Mouse (Mus musculus) midbrain, embryonic 16.5 days (tissue): ENCODE measurements around the gene Timp2. TPM values are rescaled to one million over a fixed set of nuclear protein-coding genes. Genes with fewer than 3 reads are reported as not detected.

Experiments used
- ATAC-seq: fragments of 200-750 bp; cut with Nextera tagmentation; 2 replicates; pipeline ENCODE4 v1.8.0; 2017; ENCODE audit warnings: moderate TSS enrichment
- H3K27ac ChIP-seq: fragments of 300-500 bp; sonication (generic); 2 replicates; pipeline ENCODE4 v1.5.1; 2014; ENCODE audit warnings: mild to moderate bottlenecking, low read length, mixed read lengths
- H3K27me3 ChIP-seq: fragments of 300-500 bp; sonication (generic); 2 replicates; pipeline ENCODE4 v1.6.1; 2014; ENCODE audit warnings: low read depth, low read length, mixed read lengths; ENCODE audit not compliant: control insufficient read depth, insufficient read depth
- H3K36me3 ChIP-seq: fragments of 300-500 bp; sonication (generic); 2 replicates; pipeline ENCODE4 v1.6.1; 2014; ENCODE audit warnings: mild to moderate bottlenecking, low read length, moderate library complexity, mixed read lengths; ENCODE audit not compliant: control insufficient read depth, insufficient read depth
- H3K4me1 ChIP-seq: fragments of 300-500 bp; sonication (generic); 2 replicates; pipeline ENCODE4 v1.6.1; 2014; ENCODE audit warnings: mild to moderate bottlenecking, low read length, mixed read lengths; ENCODE audit not compliant: control insufficient read depth, insufficient read depth
- H3K4me2 ChIP-seq: fragments of 300-500 bp; sonication (generic); 2 replicates; pipeline ENCODE4 v1.6.1; 2014; ENCODE audit warnings: mild to moderate bottlenecking, low read length, mixed read lengths
- H3K4me3 ChIP-seq: fragments of 300-500 bp; sonication (generic); 2 replicates; pipeline ENCODE4 v1.5.1; 2014; ENCODE audit warnings: low read depth, mild to moderate bottlenecking, low read length, moderate library complexity, mixed read lengths
- H3K9ac ChIP-seq: fragments of 300-500 bp; sonication (generic); 2 replicates; pipeline ENCODE4 v1.6.1; 2014; ENCODE audit warnings: low read depth, low read length, mixed read lengths
- H3K9me3 ChIP-seq: fragments of 300-500 bp; sonication (generic); replicated peaks from 2 replicates; pipeline ENCODE4 v1.6.1; 2014; ENCODE audit warnings: mild to moderate bottlenecking, low read length, mixed read lengths; ENCODE audit not compliant: control insufficient read depth, poor library complexity, severe bottlenecking
- WGBS: fragments of 180-500 bp; shearing (Covaris S2); extraction: QIAGEN DNeasy Blood & Tissue Kit; methylation state at CpG from one replicate; pipeline ENCODE4 v1.1.7; 2014; 5-methylcytosine and 5-hydroxymethylcytosine counted together
- polyA plus RNA-seq: library from polyadenylated mRNA; unstranded; fragments of >200 nt; fragmentation: Nextera tagmentation; extraction: Ambion mirVana; gene quantifications from 2 replicates; pipeline ENCODE4 v1.2.1, GENCODE M21; 2015

Gene Timp2
- polyA plus RNA-seq, 1 experiment from 2014 or later, result 98.8 TPM

GRCm38 (mm10) chr11:118263146-118263545, 92.4 kb downstream of the Timp2 start:
- Histone ChIP-seq H3K27ac (no peak overlapping the region), H3K27me3 (no peaks in the 10 kb centered on the region), H3K4me1 (no peaks in the 10 kb centered on the region), H3K9ac (no peak overlapping the region), H3K4me3 (no peak overlapping the region), H3K36me3 (peaks cover 71% of the 10 kb centered on the region), H3K9me3 (no peaks in the 10 kb centered on the region), H3K4me2 (no peak overlapping the region)
- ATAC-seq, result no peak
- WGBS, result 78% methylated on average over 5 of the region's 5 CpGs

- ATAC-seq, result no peak
- no peaks in the 10 kb centered on the region for H3K27me3 ChIP-seq
- no peak overlapping the region for H3K9ac ChIP-seq
- H3K4me3 ChIP-seq, result no peak overlapping the region
- H3K4me2 ChIP-seq, result no peak overlapping the region
- 93% methylated on average over 8 of the region's 8 CpGs for WGBS
- H3K36me3 ChIP-seq, result peaks cover 60% of the 10 kb centered on the region
- no peak overlapping the region for H3K27ac ChIP-seq
- no peaks in the 10 kb centered on the region for H3K4me1 ChIP-seq
- H3K9me3 ChIP-seq, result no peaks in the 10 kb centered on the region
Observed at GRCm38 (mm10) chr11:118260081-118260480, 95.5 kb downstream of the Timp2 start.

GRCm38 (mm10) chr11:118259580-118259979, 96.0 kb downstream of the Timp2 start:
- Histone ChIP-seq H3K4me2 (no peak overlapping the region), H3K27ac (no peak overlapping the region), H3K4me1 (0 out of 2 replicates have a peak, but pooled peaks cover 1% of the 10 kb centered on the region), H3K27me3 (no peaks in the 10 kb centered on the region), H3K9me3 (no peaks in the 10 kb centered on the region), H3K4me3 (no peak overlapping the region), H3K36me3 (peaks cover 56% of the 10 kb centered on the region), H3K9ac (no peak overlapping the region)
- no peak for ATAC-seq
- 94% methylated on average over 8 of the region's 8 CpGs for WGBS

GRCm38 (mm10) chr11:118256371-118256770, 99.2 kb downstream of the Timp2 start:
- Histone ChIP-seq H3K9me3 (no peaks in the 10 kb centered on the region), H3K4me3 (no peak overlapping the region), H3K4me1 (0 out of 2 replicates have a peak, but pooled peaks cover 4% of the 10 kb centered on the region), H3K9ac (no peak overlapping the region), H3K4me2 (no peak overlapping the region), H3K27ac (no peak overlapping the region), H3K27me3 (no peaks in the 10 kb centered on the region), H3K36me3 (peaks cover 35% of the 10 kb centered on the region)
- 90% methylated on average over 7 of the region's 7 CpGs for WGBS
- no peak for ATAC-seq

- Histone ChIP-seq H3K9me3 (no peaks in the 10 kb centered on the region), H3K4me2 (no peak overlapping the region), H3K4me1 (0 out of 2 replicates have a peak, but pooled peaks cover 4% of the 10 kb centered on the region), H3K36me3 (peaks cover 19% of the 10 kb centered on the region), H3K4me3 (no peak overlapping the region), H3K9ac (no peak overlapping the region), H3K27ac (peak overlapping the region; percentile 67), H3K27me3 (no peaks in the 10 kb centered on the region)
- 36% methylated on average over 15 of the region's 15 CpGs for WGBS
- ATAC-seq, result no peak
Observed at GRCm38 (mm10) chr11:118254159-118254951, 101.2 kb downstream of the Timp2 start.

GRCm38 (mm10) chr11:118253447-118254158, 101.9 kb downstream of the Timp2 start:
- no peak overlapping the region for H3K4me2 ChIP-seq
- no peak overlapping the region for H3K4me3 ChIP-seq
- 0 out of 2 replicates have a peak, but pooled peaks cover 4% of the 10 kb centered on the region for H3K4me1 ChIP-seq
- peak overlapping the region; percentile 67 for H3K27ac ChIP-seq
- H3K27me3 ChIP-seq, result no peaks in the 10 kb centered on the region
- H3K9me3 ChIP-seq, result no peaks in the 10 kb centered on the region
- no peak for ATAC-seq
- peaks cover 12% of the 10 kb centered on the region for H3K36me3 ChIP-seq
- no peak overlapping the region for H3K9ac ChIP-seq
- WGBS, result 78% methylated on average over 7 of the region's 7 CpGs

Other genes starting within 250 kb of the Timp2 start
- gene Dnah17, start 225.1 kb downstream of the Timp2 start, polyA plus RNA-seq, result 0.20 and 0.35 TPM in 2 replicates
- gene Cyth1, start 107.1 kb downstream of the Timp2 start, polyA plus RNA-seq, result 25.1 and 26.7 TPM in 2 replicates
- gene Usp36, start 65.5 kb downstream of the Timp2 start, polyA plus RNA-seq, result 17.7 and 18.8 TPM in 2 replicates
- 0.10 and 0.15 TPM in 2 replicates for gene Cep295nl, start 13.2 kb downstream of the Timp2 start, polyA plus RNA-seq
- gene Lgals3bp, start 46.4 kb upstream of the Timp2 start, polyA plus RNA-seq, result 3.8 and 4.4 TPM in 2 replicates
- 24.9 and 27.8 TPM in 2 replicates for gene Cant1, start 63.3 kb upstream of the Timp2 start, polyA plus RNA-seq
- gene C1qtnf1, start 72.5 kb upstream of the Timp2 start, polyA plus RNA-seq, result 4.1 and 4.2 TPM in 2 replicates
- gene Engase, start 121.1 kb upstream of the Timp2 start, polyA plus RNA-seq, result 5.5 and 5.9 TPM in 2 replicates